Mouse (Mus musculus): ENCODE measurements around the gene Pdrg1.
A peak's percentile ranks its signal among the peaks of the same experiment; 100 is the strongest.

Pdrg1 gene

DNA sequence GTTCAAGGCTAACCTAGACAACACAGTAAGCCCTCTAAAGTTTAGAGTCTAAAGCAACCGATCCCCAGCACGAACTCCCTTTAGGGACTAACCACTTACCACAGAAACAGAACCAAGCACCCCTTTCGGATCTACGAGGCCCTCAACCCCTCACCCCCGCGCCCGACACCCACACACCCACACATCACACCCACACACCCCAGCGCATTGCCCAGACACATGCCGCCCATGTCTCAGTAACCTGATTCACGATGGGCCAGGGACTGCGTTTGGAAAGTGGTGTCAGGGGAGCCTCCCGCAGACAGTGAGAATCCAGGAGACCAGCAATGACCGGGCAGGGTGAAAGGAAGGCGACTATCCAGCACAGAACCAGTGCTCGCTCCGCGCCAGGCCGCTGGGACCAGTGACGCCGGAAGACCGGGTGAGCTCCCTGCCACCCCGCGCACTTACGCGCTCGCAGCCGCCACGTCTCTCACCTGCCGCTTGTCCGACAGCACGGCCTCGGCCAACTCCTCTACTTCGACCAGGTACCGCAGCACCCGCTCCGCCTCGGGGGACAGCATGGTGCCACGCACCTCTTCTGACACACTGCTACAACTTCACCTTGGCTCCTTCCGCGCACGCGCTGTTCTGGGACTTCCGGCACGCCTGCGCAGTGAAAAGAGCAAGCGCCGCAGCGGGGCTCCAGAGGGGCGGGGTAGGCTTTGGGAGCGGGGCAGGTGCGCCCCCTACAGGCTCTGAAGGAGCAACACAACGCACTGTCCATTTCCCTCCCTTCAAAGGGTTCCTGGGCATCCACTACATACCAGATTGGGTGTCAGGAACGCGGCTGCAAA is at the start of gene Pdrg1:
Gene Pdrg1, minus strand, starts transcription at position 670 of the 836 bp plus-strand sequence.
- DNase-seq = peak; percentile 92 to 93

DNA sequence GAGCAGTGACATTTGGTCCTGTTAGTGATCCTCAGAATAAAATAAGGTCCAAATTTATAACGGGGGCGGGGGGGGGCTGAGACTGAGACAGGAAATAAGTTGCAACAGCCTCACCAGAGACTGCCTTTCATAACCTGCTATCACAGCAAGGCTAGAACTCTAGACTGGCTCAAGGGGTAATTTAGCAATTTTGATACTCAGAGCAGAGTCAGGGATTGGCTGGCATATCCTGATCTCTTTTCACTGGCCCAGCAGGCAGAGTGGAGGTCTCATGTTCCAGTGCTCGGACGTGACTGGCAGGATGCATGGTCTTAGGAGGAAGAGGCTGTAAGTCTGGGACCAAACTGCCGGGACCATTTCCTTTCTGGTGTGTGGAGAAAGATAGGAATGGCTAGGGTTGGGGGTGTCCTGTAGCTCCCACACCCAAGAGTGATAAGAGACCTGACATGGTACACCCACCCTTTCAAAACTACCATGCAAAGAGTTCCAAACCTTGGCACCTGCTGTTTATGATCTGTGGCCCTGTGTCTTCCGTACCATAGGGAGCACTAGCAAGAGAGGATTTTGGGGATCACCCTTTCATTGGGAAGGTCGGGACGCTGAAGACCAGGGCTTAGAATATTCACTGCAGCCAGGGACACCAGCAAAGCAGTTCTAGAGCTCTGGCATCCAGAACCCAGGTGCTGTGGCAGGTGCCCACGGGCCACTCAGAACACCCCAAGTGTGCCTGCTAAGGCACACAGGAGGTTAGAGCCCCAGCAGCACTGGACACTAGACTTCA is 49.2 kb upstream of the Pdrg1 start:
- no peak for DNase-seq

DNA sequence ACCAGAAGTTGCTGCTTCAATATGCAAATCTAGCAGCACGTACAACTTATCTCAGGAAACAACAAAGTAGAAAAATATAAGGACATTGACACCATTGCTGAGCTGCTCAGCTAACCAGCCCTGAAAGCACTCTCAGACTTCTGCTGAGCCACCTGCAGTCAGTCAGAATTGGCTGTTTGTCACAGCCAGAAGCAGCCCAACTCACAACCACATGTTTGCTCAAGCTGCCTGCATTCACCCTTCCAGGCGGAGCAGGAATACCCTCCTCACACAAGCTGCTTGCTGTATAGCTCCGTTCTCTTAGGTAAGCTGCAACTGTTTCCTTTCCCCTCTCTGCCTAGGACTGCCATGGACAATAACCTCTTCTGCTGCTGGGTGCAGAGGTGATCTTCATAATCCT is 48.2 kb upstream of the Pdrg1 start:
- DNase-seq = no peak

DNA sequence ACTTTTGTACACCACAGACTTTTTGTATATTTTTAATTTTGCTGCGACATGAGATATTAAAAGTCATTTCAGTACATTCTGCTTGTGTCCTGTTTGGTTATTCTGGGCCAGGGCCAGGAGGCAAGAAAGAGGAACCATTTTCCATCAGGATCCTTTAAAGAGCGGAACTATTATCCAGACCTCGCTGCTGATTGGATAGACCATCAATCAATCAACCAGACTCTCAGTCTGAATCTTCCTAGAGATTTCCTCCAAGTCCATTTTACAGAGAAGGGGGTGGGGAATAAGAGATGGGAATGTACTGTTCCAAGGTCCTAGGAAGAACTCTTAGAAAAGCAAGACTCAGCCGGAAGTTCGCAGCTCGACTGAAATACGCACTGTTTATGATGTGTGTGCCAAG is 45.0 kb upstream of the Pdrg1 start:
- DNase-seq = no peak

GRCm38 (mm10) chr2:153058365-153058764 is 43.1 kb upstream of the Pdrg1 start:
- DNase-seq = no peak

DNA sequence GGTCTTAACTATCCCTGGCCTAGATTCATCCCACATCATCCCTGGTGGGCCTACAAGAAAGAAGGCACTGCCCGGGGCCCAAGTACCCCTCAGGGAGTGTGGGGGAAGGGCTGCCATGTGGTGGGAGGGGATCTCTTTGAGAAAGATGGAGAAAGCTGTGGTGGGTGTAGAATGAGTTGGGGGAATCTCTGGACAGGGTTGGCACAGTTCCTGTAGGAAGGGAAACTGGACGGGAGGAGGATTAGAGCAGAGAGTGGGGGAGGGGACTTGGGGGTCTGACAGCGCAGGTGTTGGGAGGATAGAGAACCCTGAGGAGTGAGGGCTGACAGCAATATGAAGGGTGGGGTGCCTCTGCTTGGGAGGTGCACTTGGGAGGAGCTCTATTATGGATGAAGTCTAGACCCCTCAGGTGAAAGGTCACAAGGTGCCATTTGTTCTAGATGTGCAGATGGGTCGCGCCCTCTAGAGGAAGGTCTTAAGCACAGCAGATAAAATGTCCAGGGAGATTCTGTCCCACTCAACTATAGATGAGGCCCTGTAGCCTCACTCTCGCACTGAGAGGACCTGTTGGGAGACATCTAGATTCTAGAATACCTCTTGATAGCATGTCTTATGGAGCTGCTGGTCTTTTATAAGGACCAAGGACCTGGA is 40.2 kb upstream of the Pdrg1 start:
- DNase-seq = no peak

DNA sequence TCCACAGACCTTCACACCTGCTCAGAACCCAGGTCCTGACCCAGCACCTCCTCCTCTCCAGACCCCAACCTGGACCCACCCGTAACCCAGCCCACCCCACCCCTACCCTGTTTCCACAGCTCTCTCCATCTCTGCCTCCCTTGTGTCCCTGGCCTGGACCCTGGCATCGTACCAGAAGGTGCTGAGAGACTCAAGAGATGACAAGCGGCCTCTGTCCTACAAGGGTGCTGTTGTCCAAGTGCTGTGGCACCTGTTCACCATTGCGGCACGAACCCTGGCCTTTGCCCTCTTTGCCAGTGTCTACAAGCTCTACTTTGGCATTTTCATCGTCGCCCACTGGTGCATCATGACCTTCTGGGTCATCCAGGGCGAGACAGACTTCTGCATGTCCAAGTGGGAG is 38.7 kb upstream of the Pdrg1 start:
- DNase-seq = no peak

DNA sequence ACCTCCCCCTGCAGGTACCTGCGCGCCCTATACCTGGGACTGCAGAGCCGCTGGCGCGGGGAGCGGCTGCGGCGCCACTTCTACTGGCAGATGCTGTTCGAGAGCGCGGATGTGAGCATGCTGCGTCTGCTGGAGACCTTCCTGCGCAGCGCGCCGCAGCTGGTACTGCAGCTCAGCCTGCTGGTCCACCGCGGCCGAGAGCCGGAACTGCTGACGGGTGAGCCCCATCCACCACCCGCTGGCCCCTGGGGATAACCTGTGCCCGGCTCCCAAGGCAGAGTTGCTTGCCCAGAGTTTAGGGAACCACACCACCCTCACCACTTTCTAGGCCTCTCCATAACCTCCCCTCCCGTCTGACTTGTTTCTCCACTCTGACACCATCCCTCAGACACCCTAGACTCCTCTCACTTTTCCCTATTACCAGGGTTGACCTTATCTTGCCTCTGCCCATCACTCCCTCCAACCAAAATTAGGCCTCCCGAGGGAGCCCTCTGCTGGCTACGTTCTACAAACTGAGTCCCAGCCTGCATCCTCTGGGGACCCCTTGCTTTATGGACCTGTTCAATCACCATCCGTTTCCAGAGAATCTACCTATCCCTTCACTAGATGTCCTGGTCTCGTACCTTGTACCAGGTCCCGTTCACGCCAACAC is 37.6 kb upstream of the Pdrg1 start:
- peak; percentile 19 to 43 for DNase-seq

- DNase-seq = no peak
These were observed 36.3 kb upstream of the Pdrg1 start for GRCm38 (mm10) chr2:153051537-153051936.

- no peak for DNase-seq
These were observed 35.9 kb upstream of the Pdrg1 start for GRCm38 (mm10) chr2:153051095-153051494.

DNA sequence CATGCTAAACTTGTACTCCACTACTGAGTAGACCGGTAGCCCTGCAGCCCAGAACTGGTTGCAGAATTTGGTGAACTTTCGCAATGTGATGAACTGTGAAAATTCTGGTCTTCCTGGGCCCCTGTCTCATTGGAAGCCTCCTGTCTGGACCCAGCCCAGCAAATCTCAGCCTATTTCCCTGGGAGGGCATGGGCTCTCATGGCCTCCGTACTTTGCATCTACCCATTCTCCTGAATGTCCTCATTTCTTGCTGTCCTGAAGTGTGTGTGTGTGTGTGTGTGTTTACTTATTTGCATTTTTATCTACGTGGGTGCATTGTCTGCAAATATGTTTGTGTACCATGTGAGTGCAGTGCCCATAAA is 34.8 kb upstream of the Pdrg1 start:
- no peak for DNase-seq

GRCm38 (mm10) chr2:153049288-153049996 is 34.2 kb upstream of the Pdrg1 start:
- DNase-seq = peak; percentile 40 to 66

GRCm38 (mm10) chr2:153047828-153048465 is 32.7 kb upstream of the Pdrg1 start:
- DNase-seq = peak; percentile 42 to 48

DNA sequence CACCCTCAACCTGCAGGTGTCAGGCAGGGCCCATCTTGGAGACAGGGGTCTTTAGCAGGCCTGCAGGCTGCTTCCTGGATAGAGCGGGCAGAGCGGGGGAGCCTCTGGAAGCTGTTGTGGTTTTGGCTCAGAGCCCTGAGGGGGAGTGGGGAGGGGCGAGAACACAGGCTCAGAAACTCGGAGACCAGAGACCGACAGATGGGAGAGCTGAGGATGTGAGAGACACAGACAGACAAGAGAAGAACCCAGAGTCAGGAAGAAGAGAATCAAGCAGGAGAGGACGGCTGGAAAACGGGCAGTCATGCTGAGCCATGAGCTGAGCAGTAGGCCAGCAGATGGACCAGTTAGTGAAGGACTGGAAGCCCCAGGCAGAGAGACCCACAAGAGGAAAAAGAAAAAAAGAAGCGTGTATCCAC is 30.7 kb upstream of the Pdrg1 start:
- peak; percentile 61 to 79 for DNase-seq

DNA sequence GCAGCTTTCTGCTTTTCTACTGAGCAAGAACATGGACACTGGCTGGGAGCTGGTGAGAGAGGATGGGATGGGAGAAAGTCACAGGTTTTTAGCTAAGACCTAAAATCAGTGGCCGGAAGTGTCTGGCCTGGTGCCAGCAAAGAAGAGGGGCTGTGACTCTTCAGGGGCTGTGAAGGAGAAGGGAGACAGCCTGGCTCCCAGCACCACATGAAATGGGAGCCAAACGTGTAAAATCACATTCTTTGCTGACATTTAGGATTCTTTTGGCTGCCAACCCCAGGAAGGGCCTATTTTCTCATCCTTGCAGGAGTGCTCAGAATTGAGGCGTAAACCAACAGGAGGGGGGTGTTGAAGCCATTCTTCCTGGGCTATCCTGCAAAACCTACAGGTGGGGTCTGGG is 28.7 kb upstream of the Pdrg1 start:
- no peak for DNase-seq

GRCm38 (mm10) chr2:153036690-153037089 is 21.5 kb upstream of the Pdrg1 start:
- no peak for DNase-seq

DNA sequence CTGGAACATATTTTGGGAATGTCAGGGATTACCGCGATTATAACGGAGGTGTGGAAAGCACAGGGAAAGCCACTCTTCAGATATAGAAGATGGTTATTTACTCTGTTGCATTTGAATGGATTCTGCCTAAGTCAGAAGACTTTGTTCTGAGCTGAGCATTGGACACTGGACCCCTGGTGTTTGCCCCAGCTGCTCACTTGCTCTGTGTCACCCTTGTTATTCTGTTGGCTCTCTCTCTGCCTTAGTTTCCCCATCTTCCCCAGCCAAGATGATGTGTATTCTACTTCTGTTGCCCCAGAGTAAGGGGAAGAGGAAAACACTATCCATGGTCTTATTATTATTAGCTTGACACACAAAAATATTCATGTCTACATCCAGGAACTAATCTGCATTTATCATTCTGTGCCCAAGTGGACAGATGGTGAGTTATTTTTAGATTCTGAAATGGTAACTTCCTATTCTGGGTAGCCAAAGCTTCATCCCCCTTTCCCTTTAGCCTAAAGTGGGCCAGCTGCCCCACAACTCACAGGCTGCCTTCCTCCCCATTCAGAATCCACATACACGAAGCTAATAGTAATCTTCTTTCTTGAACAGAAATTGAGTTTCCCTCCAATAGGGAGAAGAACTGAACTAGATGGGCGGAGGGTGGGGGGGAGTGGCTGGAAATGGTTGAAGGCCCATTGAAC is 18.5 kb upstream of the Pdrg1 start:
- no peak for DNase-seq

DNA sequence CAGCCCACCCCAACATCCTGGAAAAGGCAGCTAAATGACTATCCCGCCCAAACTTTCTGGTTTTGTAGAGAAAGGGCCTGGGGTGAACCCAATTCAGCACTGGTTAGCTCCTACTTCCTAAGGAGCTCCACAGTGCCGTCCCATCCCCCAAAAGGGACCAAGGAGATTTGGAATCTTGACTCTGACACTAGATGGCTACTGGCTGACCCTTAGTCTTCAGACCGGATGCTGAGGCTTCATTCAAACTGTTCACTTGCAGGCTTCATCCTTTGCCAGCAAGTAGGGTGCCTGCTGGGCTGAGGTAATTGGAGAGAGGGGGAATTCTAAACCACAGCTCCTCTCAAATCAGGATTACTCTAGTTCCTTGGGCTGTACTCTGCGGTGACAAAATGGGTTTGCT is 17.7 kb upstream of the Pdrg1 start:
- no peak for DNase-seq

GRCm38 (mm10) chr2:153032083-153032842 is 17.0 kb upstream of the Pdrg1 start:
- DNase-seq = peak; percentile 86 to 91
